Mouse (Mus musculus): Measurements from ENCODE around the gene Rims3. TPM values are rescaled to one million over a fixed set of nuclear protein-coding genes. Genes with fewer than 3 reads are reported as not detected.

Gene Rims3
- total and polyA plus RNA-seq, 2 experiments from 2014 or later, result 37.1 to 131 TPM

- H3K9ac ChIP-seq (replicated peaks; ENCODE audit: low read length, poor library complexity, severe bottlenecking), result no peak overlapping the region
- no peak overlapping the region for H3K4me2 ChIP-seq (ENCODE audit: low read depth, low read length, poor library complexity, severe bottlenecking)
- H3K27ac ChIP-seq (ENCODE audit: low read depth, low read length), result no peak overlapping the region
- H3K4me1 ChIP-seq (ENCODE audit: insufficient read depth, low read length), result no peaks in the 10 kb centered on the region
- ATAC-seq (ENCODE audit: low FRiP score), result no peak
- DNase-seq (ENCODE audit: low spot score), result no peak
- H3K4me3 ChIP-seq (ENCODE audit: low read depth, low read length), result no peak overlapping the region
- no peak for TF ChIP-seq CTCF (IDR thresholded peaks at IDR 0.05)
- WGBS, result 78% methylated on average over 5 of the region's 5 CpGs
- no peaks in the 10 kb centered on the region for H3K9me3 ChIP-seq (ENCODE audit: low read length)
- no peaks in the 10 kb centered on the region for H3K27me3 ChIP-seq (ENCODE audit: insufficient read depth, low read length)
- H3K36me3 ChIP-seq (ENCODE audit: insufficient read depth, low read length), result no peaks in the 10 kb centered on the region
These were observed 51.0 kb downstream of the Rims3 start for GRCm38 (mm10) chr4:120905644-120906043.

GRCm38 (mm10) chr4:120909558-120910150 is 55.0 kb downstream of the Rims3 start:
- H3K9me3 ChIP-seq (ENCODE audit: low read length), result no peaks in the 10 kb centered on the region
- H3K27me3 ChIP-seq (ENCODE audit: insufficient read depth, low read length), result no peaks in the 10 kb centered on the region
- H3K36me3 ChIP-seq (ENCODE audit: insufficient read depth, low read length), result no peaks in the 10 kb centered on the region
- WGBS, result 31% methylated on average over 15 of the region's 15 CpGs
- peak; percentile 84 for DNase-seq (ENCODE audit: low spot score)
- no peaks in the 10 kb centered on the region for H3K4me1 ChIP-seq (ENCODE audit: insufficient read depth, low read length)
- H3K27ac ChIP-seq (ENCODE audit: low read depth, low read length), result no peak overlapping the region
- H3K4me3 ChIP-seq (ENCODE audit: low read depth, low read length), result no peak overlapping the region
- H3K4me2 ChIP-seq (ENCODE audit: low read depth, low read length, poor library complexity, severe bottlenecking), result no peak overlapping the region
- no peak overlapping the region for H3K9ac ChIP-seq (replicated peaks; ENCODE audit: low read length, poor library complexity, severe bottlenecking)
- peak; percentile 38; the same call in 1 of the 2 replicates for ATAC-seq (ENCODE audit: low FRiP score)
- TF ChIP-seq CTCF (IDR thresholded peaks at IDR 0.05), result peak; percentile 97

GRCm38 (mm10) chr4:120911086-120911485 is 56.5 kb downstream of the Rims3 start:
- H3K4me2 ChIP-seq (ENCODE audit: low read depth, low read length, poor library complexity, severe bottlenecking), result no peak overlapping the region
- no peaks in the 10 kb centered on the region for H3K4me1 ChIP-seq (ENCODE audit: insufficient read depth, low read length)
- no peaks in the 10 kb centered on the region for H3K9me3 ChIP-seq (ENCODE audit: low read length)
- H3K36me3 ChIP-seq (ENCODE audit: insufficient read depth, low read length), result no peaks in the 10 kb centered on the region
- ATAC-seq (ENCODE audit: low FRiP score) (no peak), DNase-seq (ENCODE audit: low spot score) (no peak)
- H3K9ac ChIP-seq (replicated peaks; ENCODE audit: low read length, poor library complexity, severe bottlenecking), result no peak overlapping the region
- no peak overlapping the region for H3K4me3 ChIP-seq (ENCODE audit: low read depth, low read length)
- no peak overlapping the region for H3K27ac ChIP-seq (ENCODE audit: low read depth, low read length)
- H3K27me3 ChIP-seq (ENCODE audit: insufficient read depth, low read length), result no peaks in the 10 kb centered on the region
- WGBS, result 85% methylated on average over 6 of the region's 6 CpGs
- TF ChIP-seq CTCF (IDR thresholded peaks at IDR 0.05), result no peak

- no peaks in the 10 kb centered on the region for H3K4me1 ChIP-seq (ENCODE audit: insufficient read depth, low read length)
- no peaks in the 10 kb centered on the region for H3K9me3 ChIP-seq (ENCODE audit: low read length)
- WGBS, result 54% methylated on average over 4 of the region's 4 CpGs
- no peak overlapping the region for H3K4me2 ChIP-seq (ENCODE audit: low read depth, low read length, poor library complexity, severe bottlenecking)
- no peaks in the 10 kb centered on the region for H3K27me3 ChIP-seq (ENCODE audit: insufficient read depth, low read length)
- TF ChIP-seq CTCF (IDR thresholded peaks at IDR 0.05), result no peak
- H3K27ac ChIP-seq (ENCODE audit: low read depth, low read length), result no peak overlapping the region
- no peak overlapping the region for H3K4me3 ChIP-seq (ENCODE audit: low read depth, low read length)
- no peak for ATAC-seq (ENCODE audit: low FRiP score)
- no peak for DNase-seq (ENCODE audit: low spot score)
- no peak overlapping the region for H3K9ac ChIP-seq (replicated peaks; ENCODE audit: low read length, poor library complexity, severe bottlenecking)
- H3K36me3 ChIP-seq (ENCODE audit: insufficient read depth, low read length), result no peaks in the 10 kb centered on the region
These were observed 58.2 kb downstream of the Rims3 start for GRCm38 (mm10) chr4:120912866-120913265.

- Histone ChIP-seq H3K4me3 (ENCODE audit: low read depth, low read length) (no peak overlapping the region), H3K9ac (replicated peaks; ENCODE audit: low read length, poor library complexity, severe bottlenecking) (no peak overlapping the region), H3K4me1 (ENCODE audit: insufficient read depth, low read length) (no peaks in the 10 kb centered on the region), H3K27me3 (ENCODE audit: insufficient read depth, low read length) (no peaks in the 10 kb centered on the region), H3K36me3 (ENCODE audit: insufficient read depth, low read length) (no peaks in the 10 kb centered on the region), H3K27ac (ENCODE audit: low read depth, low read length) (no peak overlapping the region), H3K4me2 (ENCODE audit: low read depth, low read length, poor library complexity, severe bottlenecking) (no peak overlapping the region), H3K9me3 (ENCODE audit: low read length) (no peaks in the 10 kb centered on the region)
- ATAC-seq (ENCODE audit: low FRiP score), result no peak
- TF ChIP-seq CTCF (IDR thresholded peaks at IDR 0.05), result no peak
- DNase-seq (ENCODE audit: low spot score), result no peak
- WGBS, result 65% methylated on average over 8 of the region's 8 CpGs
These were observed 58.8 kb downstream of the Rims3 start for GRCm38 (mm10) chr4:120913443-120913842.

- no peaks in the 10 kb centered on the region for H3K27me3 ChIP-seq (ENCODE audit: insufficient read depth, low read length)
- no peak overlapping the region for H3K9ac ChIP-seq (replicated peaks; ENCODE audit: low read length, poor library complexity, severe bottlenecking)
- H3K4me2 ChIP-seq (ENCODE audit: low read depth, low read length, poor library complexity, severe bottlenecking), result no peak overlapping the region
- H3K9me3 ChIP-seq (ENCODE audit: low read length), result no peaks in the 10 kb centered on the region
- no peak for TF ChIP-seq CTCF (IDR thresholded peaks at IDR 0.05)
- no peak overlapping the region for H3K4me3 ChIP-seq (ENCODE audit: low read depth, low read length)
- ATAC-seq (ENCODE audit: low FRiP score) (no peak), DNase-seq (ENCODE audit: low spot score) (no peak)
- H3K27ac ChIP-seq (ENCODE audit: low read depth, low read length), result no peak overlapping the region
- WGBS, result 90% methylated on average over 1 of the region's 1 CpGs
- no peaks in the 10 kb centered on the region for H3K36me3 ChIP-seq (ENCODE audit: insufficient read depth, low read length)
- H3K4me1 ChIP-seq (ENCODE audit: insufficient read depth, low read length), result no peaks in the 10 kb centered on the region
These were observed 59.2 kb downstream of the Rims3 start for GRCm38 (mm10) chr4:120913861-120914260.

Measured in midbrain, postnatal 0 days (tissue).